Mouse (Mus musculus) c-Kit-negative CD71-positive TER-119-positive erythroid progenitor cells, embryonic 14.5 days (primary cell): ENCODE measurements around the gene Rai1.
A peak's percentile ranks its signal among the peaks of the same experiment; 100 is the strongest.

Source experiments
- DNase-seq: peaks from one replicate; pipeline ENCODE4 v3.0.0-alpha.2; 2013; ENCODE audit warnings: low read depth, low spot score

Rai1 gene

GRCm38 (mm10) chr11:60216671-60217070 lies 111.9 kb downstream of the Rai1 start:
- no peak for DNase-seq

GRCm38 (mm10) chr11:60217467-60217866 lies 112.7 kb downstream of the Rai1 start:
- DNase-seq: no peak

GRCm38 (mm10) chr11:60219609-60220008 lies 114.8 kb downstream of the Rai1 start:
- DNase-seq: peak; percentile 33

- DNase-seq: peak; percentile 88
These were observed 115.5 kb downstream of the Rai1 start for GRCm38 (mm10) chr11:60220291-60220804.

GRCm38 (mm10) chr11:60221425-60221824 lies 116.6 kb downstream of the Rai1 start:
- DNase-seq: no peak

- no peak for DNase-seq
These were observed 117.3 kb downstream of the Rai1 start for GRCm38 (mm10) chr11:60222085-60222468.

- DNase-seq: no peak
These were observed 117.8 kb downstream of the Rai1 start, which contains the start of gene Srebf1 for GRCm38 (mm10) chr11:60222469-60223236. TSS of gene Srebf1 (minus strand) at chr11:60222581.

GRCm38 (mm10) chr11:60224676-60225075 lies 119.9 kb downstream of the Rai1 start:
- no peak for DNase-seq

GRCm38 (mm10) chr11:60225874-60226273 lies 121.1 kb downstream of the Rai1 start:
- no peak for DNase-seq

- no peak for DNase-seq
These were observed 123.7 kb downstream of the Rai1 start for GRCm38 (mm10) chr11:60228525-60228924.

- DNase-seq: no peak
These were observed 125.0 kb downstream of the Rai1 start for GRCm38 (mm10) chr11:60229821-60230220.

- DNase-seq: no peak
These were observed 125.7 kb downstream of the Rai1 start for GRCm38 (mm10) chr11:60230512-60230911.

GRCm38 (mm10) chr11:60231326-60231725 lies 126.5 kb downstream of the Rai1 start:
- no peak for DNase-seq

GRCm38 (mm10) chr11:60231951-60232350 lies 127.1 kb downstream of the Rai1 start:
- no peak for DNase-seq

- no peak for DNase-seq
These were observed 127.7 kb downstream of the Rai1 start for GRCm38 (mm10) chr11:60232441-60233058.

- no peak for DNase-seq
These were observed 128.4 kb downstream of the Rai1 start for GRCm38 (mm10) chr11:60233235-60233634.

GRCm38 (mm10) chr11:60235351-60235750 lies 130.5 kb downstream of the Rai1 start:
- no peak for DNase-seq

- DNase-seq: no peak
These were observed 135.7 kb downstream of the Rai1 start for GRCm38 (mm10) chr11:60240509-60240908.

GRCm38 (mm10) chr11:60244503-60245143 lies 139.8 kb downstream of the Rai1 start:
- no peak for DNase-seq

- no peak for DNase-seq
These were observed 141.3 kb downstream of the Rai1 start for GRCm38 (mm10) chr11:60246077-60246476.

- no peak for DNase-seq
These were observed 143.1 kb downstream of the Rai1 start for GRCm38 (mm10) chr11:60247753-60248550.
